Mouse (Mus musculus) MEL (cell line): ENCODE measurements around the gene Sms.

ENCODE experiments used
- CTCF ChIP-seq, 3 experiments: IDR thresholded peaks in 2 of 3; conservative IDR thresholded peaks in 1 of 3; 2 replicates each; pipeline ENCODE4 v1.5.1; 2011 to 2012; ENCODE audit warnings: low read length in 3 of 3, low read depth in 2 of 3, mild to moderate bottlenecking in 2 of 3, improper control_type of control experiment in 1 of 3, inconsistent platforms in 1 of 3, mixed read lengths in 1 of 3, moderate library complexity in 1 of 3; ENCODE audit not compliant: control insufficient read depth in 1 of 3, insufficient read depth in 1 of 3, poor library complexity in 1 of 3, severe bottlenecking in 1 of 3
- NRF1 ChIP-seq: IDR thresholded peaks from 2 replicates; pipeline ENCODE4 v1.6.1; 2014; ENCODE audit warnings: low read depth, mild to moderate bottlenecking, inconsistent platforms, low read length, improper control_type of control experiment, moderate library complexity; ENCODE audit not compliant: poor library complexity, insufficient read depth, severe bottlenecking
- POLR2A ChIP-seq, 2 experiments: IDR thresholded peaks; 2 replicates each; pipeline ENCODE4 v1.6.1; 2011 to 2012; ENCODE audit warnings: low read length in 2 of 2, mild to moderate bottlenecking in 2 of 2, control low read depth in 1 of 2, improper control_type of control experiment in 1 of 2, low read depth in 1 of 2, moderate library complexity in 1 of 2; ENCODE audit not compliant: control insufficient read depth in 1 of 2, insufficient read depth in 1 of 2, poor library complexity in 1 of 2
- RAD21 ChIP-seq: IDR thresholded peaks from 2 replicates; pipeline ENCODE4 v1.6.1; 2011; ENCODE audit warnings: mild to moderate bottlenecking, low read depth, low read length, improper control_type of control experiment

- TF ChIP-seq CTCF (IDR thresholded peaks at IDR 0.05 in 2 of 3, conservative IDR thresholded peaks at IDR 0.05 in 1 of 3; ENCODE audit: control insufficient read depth in 1 of 3, insufficient read depth in 1 of 3, low read depth in 2 of 3, low read length in 3 of 3, poor library complexity in 1 of 3, severe bottlenecking in 1 of 3) (no peak), RAD21 (no peak), POLR2A (IDR thresholded peaks at IDR 0.05; ENCODE audit: control insufficient read depth in 1 of 2, insufficient read depth in 1 of 2, low read depth in 1 of 2, low read length in 2 of 2, poor library complexity in 1 of 2) (peak; percentile 45 to 70; a peak in 3 of 4 replicates), NRF1 (0 out of 2 replicates have a peak, but pooled peaks have one; percentile 36)
Observed at GRCm38 (mm10) chrX:157491944-157492726, at the start of gene Sms.
